Mouse (Mus musculus) layer of hippocampus, adult 9-11 months (tissue): ENCODE measurements around the gene Vps26a.

Experiments
- DNase-seq: peaks from one replicate; pipeline ENCODE4 v3.0.0; 2022

Gene Vps26a

GRCm38 (mm10) chr10:62486618-62487415 is at the start of gene Vps26a:
Vps26a (minus strand) TSS chr10:62486805.
- peak; percentile 99 for DNase-seq

DNA sequence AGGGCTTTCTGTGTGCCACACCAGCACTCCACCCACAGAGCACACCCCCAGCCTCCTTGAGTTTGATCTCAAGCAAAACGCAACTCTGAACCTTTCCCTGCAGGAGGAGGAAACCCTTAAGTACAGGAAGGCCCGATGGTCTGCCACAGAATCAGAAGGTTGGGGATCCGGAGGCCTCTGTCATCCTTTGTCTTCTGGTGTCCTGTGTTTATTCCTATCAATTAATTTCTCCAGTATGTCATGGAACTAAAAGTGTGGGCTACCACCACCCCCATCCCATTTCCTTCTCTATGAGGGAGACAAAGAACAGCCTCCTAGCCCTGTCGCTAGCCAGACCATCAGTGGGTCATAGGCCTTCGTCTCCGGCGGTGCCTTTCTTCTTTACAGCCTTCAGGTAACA is 47.9 kb upstream of the Vps26a start:
- DNase-seq: no peak

DNA sequence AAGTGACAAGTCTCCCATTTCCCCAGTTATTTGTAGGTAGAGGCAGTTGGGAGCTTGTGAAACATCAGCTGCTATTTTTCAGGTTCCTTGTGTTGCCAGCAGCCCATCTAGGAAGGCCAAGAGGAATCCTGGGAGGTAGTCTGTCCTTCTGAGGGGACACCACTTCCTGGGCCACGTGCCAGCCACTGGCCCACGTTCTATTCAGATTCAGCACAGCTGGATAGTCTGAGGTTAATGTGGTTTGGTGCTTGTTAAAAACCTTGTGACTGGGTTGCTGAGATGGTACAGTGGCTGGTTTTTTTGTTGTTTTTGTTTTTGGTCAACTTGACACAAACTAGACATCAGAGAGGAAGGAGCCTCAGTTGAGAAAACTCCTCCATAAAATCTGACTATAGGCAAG is 46.2 kb upstream of the Vps26a start:
- no peak for DNase-seq

DNA sequence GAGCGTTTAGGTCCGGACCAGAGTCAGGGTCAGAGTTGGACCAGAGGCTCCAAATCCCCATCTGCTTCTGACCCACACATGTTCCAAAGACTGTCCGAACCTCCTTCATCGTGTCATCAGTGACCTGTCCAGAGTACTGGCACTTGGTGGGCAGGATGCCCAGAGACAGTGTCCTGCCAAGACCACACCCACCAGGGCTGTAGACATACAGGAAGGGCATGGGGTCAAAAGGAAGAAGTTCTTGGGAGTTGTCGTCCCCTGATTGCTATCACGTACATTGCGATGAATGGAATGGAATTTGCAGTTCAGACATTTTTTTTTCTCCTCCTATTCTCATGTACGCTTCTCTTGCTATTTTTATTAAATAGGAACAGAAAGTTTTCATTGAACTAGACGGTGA is 43.6 kb upstream of the Vps26a start:
- no peak for DNase-seq

DNA sequence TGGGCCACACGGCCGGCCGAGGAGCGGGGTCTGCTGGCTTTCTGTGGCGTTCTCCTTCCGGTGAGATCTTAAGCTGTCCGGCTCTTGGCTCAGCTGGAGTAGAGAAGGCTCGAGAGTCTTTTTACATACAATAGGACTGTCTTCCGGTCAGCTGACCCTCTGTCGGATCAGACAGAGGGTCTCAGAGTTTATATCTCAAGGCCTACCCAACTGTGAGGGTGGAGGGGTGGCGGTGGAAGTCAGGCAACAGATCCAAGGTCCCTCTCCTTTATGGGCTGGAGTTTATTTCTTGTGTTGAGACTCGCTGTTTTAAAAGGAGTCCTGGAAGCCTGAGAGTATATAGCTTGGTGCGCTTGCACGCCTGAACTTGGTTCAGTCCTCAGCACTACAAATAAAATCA is 40.7 kb upstream of the Vps26a start, which contains the start of gene Srgn:
TSS of gene Srgn (minus strand) at position 101 of the 400 bp plus-strand sequence.
- DNase-seq: no peak

- no peak for DNase-seq
Observed at GRCm38 (mm10) chr10:62522346-62522950, 35.8 kb upstream of the Vps26a start.

DNA sequence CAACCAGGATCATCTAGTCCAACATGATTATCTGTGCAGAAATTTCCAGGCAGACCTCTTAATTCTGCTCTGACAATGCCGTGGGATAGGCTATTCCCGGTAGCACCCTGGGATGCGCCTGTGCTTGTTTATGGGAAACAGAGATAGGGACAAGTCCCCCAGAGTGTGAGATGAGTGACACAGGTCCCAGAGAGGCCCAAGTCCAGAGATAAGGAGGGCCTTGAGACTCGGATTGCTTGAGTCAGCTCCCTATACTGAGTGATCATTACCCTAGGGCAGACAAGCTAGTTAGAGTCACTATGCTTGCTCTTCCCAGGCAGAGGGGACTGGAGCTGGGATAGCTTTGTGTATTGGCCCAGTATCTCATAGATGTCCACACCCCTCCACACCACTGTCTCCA is 35.2 kb upstream of the Vps26a start:
- no peak for DNase-seq

- DNase-seq: no peak
Observed at GRCm38 (mm10) chr10:62520911-62521310, 34.3 kb upstream of the Vps26a start.

GRCm38 (mm10) chr10:62517511-62517910 is 30.9 kb upstream of the Vps26a start:
- no peak for DNase-seq

DNA sequence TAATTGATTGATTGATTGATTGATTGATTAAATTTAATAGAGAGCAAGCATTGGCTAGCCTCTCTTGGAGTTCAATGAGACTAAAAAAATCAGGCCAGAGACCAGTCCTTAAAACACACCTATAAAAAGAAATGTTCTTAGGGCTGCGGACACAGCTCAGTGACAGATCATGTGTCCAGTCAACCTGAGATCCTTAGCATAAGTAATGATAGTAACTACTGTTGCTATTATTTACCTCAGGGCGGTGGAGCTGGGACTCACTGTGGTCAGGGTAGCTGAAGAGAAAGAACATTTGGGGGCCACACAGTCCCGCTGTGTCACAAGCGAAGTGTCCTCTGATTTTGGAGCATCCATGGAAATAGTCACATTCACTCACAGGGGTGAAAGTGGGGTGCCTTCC is 26.2 kb upstream of the Vps26a start:
- DNase-seq: no peak

DNA sequence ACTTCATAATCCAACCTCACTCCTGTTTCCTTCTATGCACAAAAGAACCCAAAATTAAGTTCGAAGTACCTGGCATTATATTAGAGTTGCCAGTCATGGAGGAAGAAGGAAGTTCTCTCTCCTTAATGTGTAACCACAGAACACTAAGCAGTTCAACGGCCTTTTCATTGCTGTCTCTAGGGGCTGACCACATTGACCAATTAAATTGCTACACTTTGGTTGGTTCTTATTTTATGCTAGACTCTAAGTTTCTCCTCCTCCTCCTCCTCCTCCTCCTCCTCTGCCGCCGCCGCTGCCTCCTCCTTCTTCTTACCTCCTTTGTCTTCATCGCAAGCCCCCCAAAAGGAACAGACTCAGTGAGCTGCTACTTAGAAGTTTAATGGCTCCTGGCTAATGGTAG is 24.9 kb upstream of the Vps26a start:
- no peak for DNase-seq

DNA sequence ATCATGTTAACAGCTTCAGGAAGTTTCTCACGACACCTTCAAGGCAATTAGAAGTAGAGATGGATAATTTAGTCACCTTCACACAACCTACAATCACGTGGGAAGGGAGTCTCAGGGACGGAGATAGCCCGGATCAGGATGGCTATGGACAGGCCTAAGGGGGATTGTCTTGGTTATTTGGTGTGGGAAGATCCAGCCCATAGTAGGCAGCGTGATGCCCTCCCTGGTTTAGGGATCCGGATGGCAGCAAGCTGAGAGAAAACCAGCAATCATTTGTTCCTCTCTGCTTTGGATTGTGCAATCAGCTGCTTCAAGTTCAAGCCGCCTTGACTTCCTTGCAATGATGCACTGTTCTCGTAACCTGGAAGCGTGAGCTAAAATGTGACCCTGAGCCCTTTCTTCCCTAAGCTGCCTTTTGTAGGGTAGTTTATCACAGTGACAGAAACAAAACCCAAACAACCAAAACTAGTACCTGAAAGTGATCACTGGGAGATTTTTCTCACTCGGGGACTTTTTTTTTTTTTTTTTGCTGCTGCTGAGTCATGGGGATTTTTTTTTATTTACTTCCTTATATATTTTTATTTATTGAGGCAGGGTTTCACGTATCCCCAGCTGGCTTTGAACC is 22.5 kb upstream of the Vps26a start:
- no peak for DNase-seq

DNA sequence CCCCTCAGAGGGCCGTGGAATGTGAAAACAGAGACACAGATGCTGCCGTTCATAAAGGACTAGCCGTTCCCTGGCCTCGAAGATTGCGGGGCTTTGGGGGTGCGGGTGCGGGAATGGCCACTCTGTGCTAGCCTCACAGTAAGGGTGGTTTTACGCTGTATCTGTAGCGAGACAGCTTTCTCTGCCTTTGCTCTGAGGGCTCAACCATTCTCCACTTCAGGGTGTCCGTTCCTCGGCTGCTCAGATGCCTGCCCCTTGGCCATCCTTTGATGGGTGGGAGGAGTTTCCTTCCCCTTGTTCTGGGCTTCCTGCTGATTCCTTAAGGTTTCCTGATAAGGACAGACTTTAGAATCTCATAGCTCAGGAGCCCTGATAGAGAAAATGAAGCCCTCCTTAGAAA is 21.9 kb upstream of the Vps26a start:
- no peak for DNase-seq

DNA sequence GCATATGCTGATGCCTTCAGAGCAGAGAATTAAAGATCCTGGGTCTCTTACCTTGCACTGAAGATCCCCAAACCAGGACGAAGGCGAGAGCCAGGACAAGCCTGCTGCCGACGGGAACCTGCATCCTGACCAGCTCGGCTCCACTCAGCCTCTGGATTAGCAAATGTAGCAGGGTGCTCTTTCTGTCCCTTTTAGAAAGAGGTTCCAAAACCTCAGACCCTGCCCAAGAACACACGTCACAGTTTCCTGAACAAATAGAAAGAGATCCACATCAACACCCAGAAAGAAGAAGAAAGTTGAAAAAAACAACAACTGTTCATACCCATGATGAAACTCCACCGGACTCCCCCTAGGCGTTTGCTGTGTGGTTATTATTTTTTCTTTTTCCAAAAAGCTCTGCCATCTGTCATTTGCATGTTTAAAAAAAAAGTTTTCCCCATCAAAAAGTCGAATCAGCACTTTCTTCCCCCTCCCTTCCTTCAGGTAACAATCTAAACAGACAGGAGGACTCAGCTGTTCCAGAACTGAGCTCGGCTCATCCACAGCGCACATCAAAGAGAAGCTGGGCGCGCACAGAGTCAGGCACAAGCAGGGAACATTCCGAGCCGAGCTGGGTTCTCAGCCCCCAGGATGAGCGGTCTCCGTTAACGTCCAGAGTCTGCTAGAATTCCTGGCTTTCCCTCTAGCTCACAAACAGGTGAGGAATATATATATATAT is 21.1 kb upstream of the Vps26a start:
- peak; percentile 53 for DNase-seq

DNA sequence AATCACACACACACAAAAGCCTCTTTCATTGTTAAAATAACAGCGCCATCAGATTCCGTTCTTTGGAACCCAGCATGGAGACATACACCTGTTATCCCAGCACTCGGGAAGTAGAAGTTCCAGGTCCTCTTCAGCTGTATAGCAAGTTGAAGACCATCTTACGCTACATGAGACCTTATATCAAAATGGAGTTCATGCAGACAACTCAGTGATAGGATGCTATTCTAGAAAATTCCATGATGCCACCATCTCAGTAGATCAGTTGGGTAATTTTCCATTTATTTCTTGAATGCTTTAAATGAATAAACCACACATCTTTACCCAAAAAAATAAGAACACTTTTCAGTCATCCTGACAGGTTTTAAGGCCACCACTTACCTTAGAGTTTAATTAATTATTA is 20.5 kb upstream of the Vps26a start:
- DNase-seq: no peak

GRCm38 (mm10) chr10:62506019-62506556 is 19.5 kb upstream of the Vps26a start:
- no peak for DNase-seq

DNA sequence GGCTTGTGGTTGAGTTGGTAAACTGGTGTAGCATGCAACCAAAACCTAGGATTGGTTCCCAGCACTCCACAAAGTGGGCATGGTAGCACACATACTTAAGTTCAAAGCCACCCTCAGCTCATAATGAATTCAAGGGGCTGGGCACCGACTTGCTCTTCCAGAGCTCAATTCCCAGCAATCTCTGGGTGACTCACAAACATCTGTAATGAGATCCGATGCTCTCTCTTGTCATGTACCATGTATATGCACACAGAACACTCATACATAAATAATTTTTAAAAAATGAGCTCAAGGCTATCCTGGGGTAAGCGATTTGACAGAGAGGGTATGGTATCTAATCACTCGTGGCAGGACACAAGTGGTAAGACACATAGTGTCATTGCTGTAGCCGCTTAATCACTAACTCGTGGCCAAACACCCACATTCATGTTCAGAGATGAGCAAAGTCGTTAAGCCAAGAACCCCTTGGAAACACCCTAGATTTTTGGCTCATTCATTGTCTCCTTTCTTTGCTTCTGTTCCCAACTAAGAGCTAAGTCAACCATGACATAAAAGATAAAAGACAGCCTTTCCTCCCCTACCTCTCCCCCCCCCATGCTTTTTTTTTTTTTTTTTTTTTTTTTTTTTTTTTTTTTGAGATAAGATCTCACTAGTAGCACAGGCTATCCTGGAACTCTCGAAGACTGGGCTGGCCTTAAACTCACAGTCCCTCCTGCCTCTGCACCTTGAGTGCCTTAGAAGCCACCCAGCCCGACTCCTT is 18.8 kb upstream of the Vps26a start:
- DNase-seq: no peak

DNA sequence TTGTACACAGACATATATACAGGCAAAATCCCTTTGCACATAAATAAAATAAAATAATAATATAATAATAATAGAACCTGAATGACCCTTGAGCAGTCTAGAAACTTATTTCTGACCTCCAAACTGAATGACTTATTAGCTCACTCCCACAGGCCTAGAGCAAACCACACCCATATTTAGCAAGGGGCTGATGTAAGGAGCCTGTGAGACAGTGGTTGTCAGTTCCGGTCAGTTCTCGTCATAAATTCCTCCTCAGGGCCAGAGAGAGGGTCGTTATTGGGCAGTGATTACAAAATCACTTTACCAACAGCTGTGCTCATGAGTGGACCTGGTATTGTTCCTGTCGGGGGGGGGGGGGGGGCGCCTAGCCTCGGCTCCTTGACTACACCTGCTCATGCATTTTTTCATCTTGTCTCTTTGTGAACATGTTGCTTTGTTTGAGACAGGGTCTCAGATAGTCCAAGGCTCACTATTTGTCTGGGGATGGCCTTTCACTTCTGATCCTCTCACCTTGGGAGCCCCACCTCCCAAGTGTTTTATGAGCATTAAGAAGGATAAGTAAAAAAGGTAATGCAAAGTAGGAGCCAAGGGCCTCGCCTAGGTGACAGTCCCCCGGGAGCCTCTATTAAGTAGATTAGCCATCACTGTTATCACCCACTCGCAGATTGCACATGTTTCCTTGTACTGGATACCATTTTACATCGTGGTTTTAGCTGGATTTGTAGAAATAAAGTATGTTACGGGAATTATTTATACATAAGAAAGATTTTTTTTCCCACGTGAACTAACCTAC is 17.4 kb upstream of the Vps26a start:
- DNase-seq: no peak

DNA sequence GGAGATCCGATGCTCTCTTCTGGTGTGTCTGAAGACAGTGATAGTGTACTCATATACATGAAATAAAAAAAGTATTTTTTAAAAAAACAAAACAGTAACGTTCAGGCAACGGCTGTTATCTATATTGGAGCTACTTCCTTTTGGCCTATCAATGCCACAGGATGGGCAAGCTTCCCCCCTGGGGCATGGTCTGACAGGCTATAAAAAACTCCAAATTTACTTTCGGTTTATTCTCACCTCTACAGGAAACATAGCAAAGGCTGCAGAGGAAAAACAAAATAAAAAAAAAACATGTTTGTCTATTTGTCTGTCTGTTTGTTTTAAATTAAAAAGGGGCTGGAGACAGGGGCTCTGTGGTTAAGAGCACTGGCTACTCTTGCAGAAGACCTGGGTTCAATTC is 16.7 kb upstream of the Vps26a start:
- no peak for DNase-seq

DNA sequence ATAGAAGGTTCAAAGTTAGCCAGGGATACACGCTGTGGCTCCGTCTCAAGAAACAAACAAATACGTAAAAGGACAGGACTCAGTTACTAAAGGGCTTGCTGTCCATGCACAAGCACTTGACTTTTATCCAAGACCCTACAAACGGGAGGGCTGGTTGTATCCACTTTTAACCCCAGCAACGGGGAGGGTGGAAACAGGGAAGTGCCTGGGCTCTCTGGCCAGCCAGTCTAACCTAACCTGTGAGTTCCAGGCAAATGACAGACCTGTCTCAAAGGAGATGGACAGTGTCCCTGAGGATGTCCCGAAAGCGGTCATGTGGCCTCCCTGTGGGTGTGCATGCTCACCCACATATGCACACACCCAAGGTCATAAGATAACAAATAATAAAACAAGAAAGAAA is 15.3 kb upstream of the Vps26a start:
- no peak for DNase-seq

DNA sequence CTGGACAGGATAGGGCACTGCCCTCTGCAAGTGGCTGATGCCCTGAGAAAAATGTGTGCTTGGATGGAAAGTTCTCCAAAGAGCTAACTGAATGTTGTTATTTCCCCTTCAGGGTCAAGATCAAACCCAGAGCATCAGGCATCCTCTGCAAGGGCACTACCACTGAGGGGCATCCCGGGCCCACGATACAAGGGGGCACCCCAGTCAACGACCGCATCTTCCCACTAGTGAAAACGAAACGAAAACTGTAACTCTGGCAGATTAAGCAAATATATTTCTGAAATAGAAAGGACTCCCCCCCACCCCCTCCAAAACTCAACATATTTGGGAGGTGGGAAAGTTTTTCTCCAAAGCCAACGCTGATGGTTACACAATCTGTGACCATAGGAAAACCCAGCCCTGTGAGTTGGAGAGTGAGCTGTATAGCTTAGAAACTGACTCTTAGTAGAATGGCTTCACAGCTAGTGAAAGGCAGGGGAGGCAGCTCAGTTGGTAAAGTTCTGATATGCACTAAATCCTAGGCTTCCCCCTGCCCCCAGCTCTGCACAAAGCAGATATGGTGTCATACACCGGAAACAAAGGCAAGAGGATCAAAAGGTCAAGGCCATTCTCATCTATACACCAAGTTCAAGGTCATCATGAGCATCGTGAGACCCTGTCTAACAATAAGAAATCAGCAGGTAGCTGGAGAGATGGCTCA is 14.5 kb upstream of the Vps26a start:
- DNase-seq: no peak
